Mouse (Mus musculus): ENCODE measurements around the gene Mmp28. TPM values are rescaled to one million over a fixed set of nuclear protein-coding genes. Genes with fewer than 3 reads are reported as not detected.

Mmp28 gene
- polyA plus RNA-seq, 1 experiment from 2014 or later = 2.1 TPM

DNA sequence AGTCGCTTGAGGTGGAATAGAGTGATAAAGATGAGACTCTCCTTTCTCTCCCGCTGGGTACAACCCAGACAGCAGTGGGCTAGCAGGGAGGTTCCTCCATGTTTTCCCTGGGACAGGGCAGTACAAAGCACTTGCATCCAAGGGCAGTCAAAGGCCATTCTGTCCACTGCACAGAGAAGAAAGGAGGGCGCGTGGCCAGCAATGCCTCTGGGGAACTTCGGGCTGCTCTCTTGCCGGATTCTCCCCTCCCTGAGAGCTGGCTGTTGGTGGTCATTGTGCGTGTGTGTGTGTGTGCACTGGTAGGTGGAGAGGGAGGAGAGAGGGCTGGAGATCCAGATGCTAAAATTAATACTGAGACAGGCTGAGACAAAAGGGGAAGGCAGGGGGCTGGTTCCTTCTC, 21.6 kb downstream of the Mmp28 start:
- no peak for ATAC-seq (replicated peaks; ENCODE audit: low FRiP score)
- no peak overlapping the region for H3K27ac ChIP-seq (ENCODE audit: low read depth, low read length)
- H3K9me3 ChIP-seq (ENCODE audit: control insufficient read depth, low read length) = no peaks in the 10 kb centered on the region
- no peak overlapping the region for H3K4me2 ChIP-seq (ENCODE audit: low read depth, low read length, severe bottlenecking)
- WGBS = 38% methylated on average over 7 of the region's 7 CpGs
- no peak for DNase-seq (ENCODE audit: low spot score)
- no peak overlapping the region for H3K4me3 ChIP-seq (ENCODE audit: low read depth, low read length)
- no peak overlapping the region for H3K9ac ChIP-seq (ENCODE audit: low read length)
- H3K27me3 ChIP-seq (ENCODE audit: control insufficient read depth, insufficient read depth, low read length) = peaks cover 45% of the 10 kb centered on the region
- no peaks in the 10 kb centered on the region for H3K36me3 ChIP-seq (ENCODE audit: control insufficient read depth, insufficient read depth, low read length)
- no peaks in the 10 kb centered on the region; the same call in 1 of the 2 replicates for H3K4me1 ChIP-seq (replicated peaks; ENCODE audit: control insufficient read depth, insufficient read depth, low read length)

DNA sequence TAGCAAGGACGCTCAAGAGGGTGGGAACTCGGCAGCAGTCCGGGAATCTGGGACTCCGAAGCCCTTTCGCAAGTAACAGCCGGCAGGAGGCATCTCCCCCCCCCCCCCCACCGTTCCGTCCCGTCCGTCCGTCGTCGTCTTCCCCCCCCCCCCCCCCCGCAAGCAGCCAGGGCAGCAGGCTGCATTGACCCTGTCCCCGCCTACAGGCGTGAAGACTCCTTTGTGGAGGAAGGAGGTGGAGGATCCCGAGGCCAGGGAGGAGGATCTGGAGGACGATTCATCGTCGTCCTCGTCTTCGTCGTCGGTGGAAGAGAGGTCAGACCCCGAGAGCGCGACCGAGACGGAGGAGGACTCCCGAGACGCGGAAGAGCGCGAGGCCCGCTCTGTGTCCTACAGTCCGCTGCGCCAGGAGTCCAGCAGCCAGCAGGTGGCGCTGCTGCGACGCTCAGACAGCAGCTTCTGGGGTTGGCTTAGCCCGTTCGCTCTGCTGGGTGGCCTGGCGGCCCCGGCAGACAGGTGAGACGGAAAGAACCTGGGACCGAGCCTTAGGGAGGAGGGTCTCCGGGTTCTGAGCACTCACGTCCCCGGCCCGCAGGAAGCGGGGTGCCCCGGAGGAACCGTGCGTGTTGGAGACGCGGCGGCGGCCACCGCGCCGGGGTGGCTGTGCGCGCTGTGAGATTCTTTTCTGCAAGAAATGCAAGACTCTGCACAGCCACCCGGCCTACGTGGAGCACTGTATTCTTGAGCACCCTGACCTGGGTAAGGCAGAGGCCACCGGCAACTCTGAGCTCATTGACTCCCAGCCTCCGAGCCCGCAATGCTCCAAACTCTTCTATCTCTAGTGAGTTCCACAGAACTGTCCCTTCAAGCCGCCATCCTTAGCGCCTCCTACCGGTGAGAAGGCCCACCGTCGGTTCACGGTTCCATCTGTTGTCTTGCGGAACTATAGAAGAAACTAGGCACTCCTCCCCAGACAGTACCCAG, 22.5 kb downstream of the Mmp28 start:
- H3K9me3 ChIP-seq (ENCODE audit: control insufficient read depth, low read length) = no peaks in the 10 kb centered on the region
- H3K27ac ChIP-seq (ENCODE audit: low read depth, low read length) = no peak overlapping the region
- H3K4me1 ChIP-seq (replicated peaks; ENCODE audit: control insufficient read depth, insufficient read depth, low read length) = no peaks in the 10 kb centered on the region; the same call in 1 of the 2 replicates
- DNase-seq (ENCODE audit: low spot score) (peak; percentile 94), ATAC-seq (replicated peaks; ENCODE audit: low FRiP score) (peak; percentile 92)
- H3K36me3 ChIP-seq (ENCODE audit: control insufficient read depth, insufficient read depth, low read length) = no peaks in the 10 kb centered on the region
- WGBS = under 1% methylated on average over 64 of the region's 75 CpGs
- H3K27me3 ChIP-seq (ENCODE audit: control insufficient read depth, insufficient read depth, low read length) = peaks cover 43% of the 10 kb centered on the region
- H3K4me3 ChIP-seq (ENCODE audit: low read depth, low read length) = peak overlapping the region; percentile 54
- H3K4me2 ChIP-seq (ENCODE audit: low read depth, low read length, severe bottlenecking) = peak overlapping the region; percentile 84
- H3K9ac ChIP-seq (ENCODE audit: low read length) = peak overlapping the region; percentile 59

DNA sequence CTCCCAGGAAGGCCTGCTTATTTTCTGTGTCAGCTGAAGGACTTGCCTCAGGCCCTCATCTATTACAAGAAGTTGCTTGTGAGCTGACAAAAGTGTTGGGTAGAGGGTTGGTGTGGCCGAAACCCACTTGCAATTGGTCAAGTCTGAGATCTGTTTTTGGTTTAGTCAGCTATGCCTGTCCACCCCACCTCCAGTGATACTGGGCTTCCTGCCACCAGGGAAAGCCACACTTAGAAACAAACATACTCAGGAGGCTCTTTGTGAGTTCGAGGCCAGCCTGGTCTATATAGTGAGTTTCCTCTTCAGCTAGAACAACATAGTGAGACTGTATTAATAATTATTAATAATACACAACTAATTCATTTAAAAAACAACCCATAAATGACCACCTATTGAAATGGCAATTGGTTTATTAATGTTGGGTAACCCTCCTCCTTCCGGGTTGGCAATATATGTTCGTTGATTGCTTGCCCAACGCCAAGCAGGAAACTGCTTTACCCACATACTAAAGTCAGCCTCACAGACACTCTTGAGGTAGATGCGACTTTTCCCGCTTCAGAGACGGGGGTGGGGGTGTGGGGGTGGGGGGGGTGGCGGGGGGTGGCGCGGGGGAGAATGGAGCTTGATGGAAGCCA, 23.3 kb downstream of the Mmp28 start:
- no peaks in the 10 kb centered on the region for H3K36me3 ChIP-seq (ENCODE audit: control insufficient read depth, insufficient read depth, low read length)
- DNase-seq (ENCODE audit: low spot score) (no peak), ATAC-seq (replicated peaks; ENCODE audit: low FRiP score) (no peak)
- H3K9ac ChIP-seq (ENCODE audit: low read length) = no peak overlapping the region
- peak overlapping the region; percentile 84 for H3K4me2 ChIP-seq (ENCODE audit: low read depth, low read length, severe bottlenecking)
- H3K4me3 ChIP-seq (ENCODE audit: low read depth, low read length) = peak overlapping the region; percentile 54
- WGBS = 32% methylated on average over 11 of the region's 11 CpGs
- no peak overlapping the region for H3K27ac ChIP-seq (ENCODE audit: low read depth, low read length)
- H3K27me3 ChIP-seq (ENCODE audit: control insufficient read depth, insufficient read depth, low read length) = peaks cover 35% of the 10 kb centered on the region
- H3K9me3 ChIP-seq (ENCODE audit: control insufficient read depth, low read length) = no peaks in the 10 kb centered on the region
- no peaks in the 10 kb centered on the region for H3K4me1 ChIP-seq (replicated peaks; ENCODE audit: control insufficient read depth, insufficient read depth, low read length)

DNA sequence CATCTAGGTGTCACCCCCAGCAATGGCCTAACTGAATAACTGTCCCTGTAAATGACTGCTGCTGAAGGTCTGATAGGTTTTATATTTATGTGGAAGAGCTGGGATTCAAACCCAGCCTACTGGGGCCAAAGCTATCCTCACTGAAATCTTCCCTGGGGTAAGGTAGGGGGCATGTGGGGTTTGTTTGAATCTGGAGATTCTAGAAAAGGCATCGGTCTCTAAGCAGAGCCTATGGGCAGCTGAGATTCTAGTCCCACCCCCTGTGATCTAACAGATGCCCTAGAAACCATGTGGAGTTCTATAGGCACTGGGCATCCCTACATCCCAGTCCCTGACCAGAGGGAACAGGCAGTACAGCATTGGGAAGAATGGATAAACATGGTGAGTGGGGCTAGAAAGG, 25.5 kb downstream of the Mmp28 start, which contains the start of gene 1700020L24Rik:
1700020L24Rik (plus strand) TSS at position 301 of the 400 bp plus-strand sequence.
- no peak within 1 kb of the TSS for H3K27ac ChIP-seq (ENCODE audit: low read depth, low read length)
- DNase-seq (ENCODE audit: low spot score) = no peak
- H3K4me3 ChIP-seq (ENCODE audit: low read depth, low read length) = no peak within 1 kb of the TSS
- H3K9me3 ChIP-seq (ENCODE audit: control insufficient read depth, low read length) = no peaks in the 10 kb centered on the region
- peaks cover 14% of the 10 kb centered on the region for H3K27me3 ChIP-seq (ENCODE audit: control insufficient read depth, insufficient read depth, low read length)
- no peak within 1 kb of the TSS for H3K4me2 ChIP-seq (ENCODE audit: low read depth, low read length, severe bottlenecking)
- no peaks in the 10 kb centered on the region for H3K36me3 ChIP-seq (ENCODE audit: control insufficient read depth, insufficient read depth, low read length)
- H3K4me1 ChIP-seq (replicated peaks; ENCODE audit: control insufficient read depth, insufficient read depth, low read length) = no peaks in the 10 kb centered on the region
- no peak within 1 kb of the TSS for H3K9ac ChIP-seq (ENCODE audit: low read length)
- ATAC-seq (replicated peaks; ENCODE audit: low FRiP score) = no peak
- 93% methylated on average over 1 of the region's 1 CpGs for WGBS

DNA sequence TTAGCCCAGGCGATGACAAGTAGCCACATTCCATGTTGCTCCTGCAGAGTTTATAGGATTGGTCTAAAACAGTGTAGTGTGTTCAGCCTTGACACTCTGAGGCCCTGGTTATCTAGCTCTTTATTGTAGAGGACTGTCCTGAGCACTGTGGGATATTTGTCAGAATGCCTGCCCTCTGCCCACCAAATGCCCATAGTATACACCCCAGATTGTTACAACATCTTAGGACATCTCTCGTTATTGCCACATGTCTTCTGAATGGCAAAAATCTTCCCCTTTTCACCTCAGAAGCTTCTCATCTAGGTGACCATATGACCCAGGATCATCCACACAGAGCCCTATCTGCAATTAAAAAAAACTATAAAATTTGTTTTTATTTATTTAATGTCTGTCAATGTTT, 30.3 kb downstream of the Mmp28 start:
- no peak overlapping the region for H3K4me2 ChIP-seq (ENCODE audit: low read depth, low read length, severe bottlenecking)
- H3K27ac ChIP-seq (ENCODE audit: low read depth, low read length) = no peak overlapping the region
- no peaks in the 10 kb centered on the region for H3K36me3 ChIP-seq (ENCODE audit: control insufficient read depth, insufficient read depth, low read length)
- no peaks in the 10 kb centered on the region for H3K27me3 ChIP-seq (ENCODE audit: control insufficient read depth, insufficient read depth, low read length)
- no peak overlapping the region for H3K9ac ChIP-seq (ENCODE audit: low read length)
- no peak overlapping the region for H3K4me3 ChIP-seq (ENCODE audit: low read depth, low read length)
- 74% methylated on average over 2 of the region's 2 CpGs for WGBS
- no peaks in the 10 kb centered on the region for H3K9me3 ChIP-seq (ENCODE audit: control insufficient read depth, low read length)
- H3K4me1 ChIP-seq (replicated peaks; ENCODE audit: control insufficient read depth, insufficient read depth, low read length) = no peaks in the 10 kb centered on the region
- ATAC-seq (replicated peaks; ENCODE audit: low FRiP score) (no peak), DNase-seq (ENCODE audit: low spot score) (no peak)

GRCm38 (mm10) chr11:83429355-83429754, 33.5 kb downstream of the Mmp28 start, which contains the start of gene Gas2l2:
Gene Gas2l2, minus strand, starts transcription at chr11:83429455.
- Histone ChIP-seq H3K4me3 (ENCODE audit: low read depth, low read length) (no peak within 1 kb of the TSS), H3K9me3 (ENCODE audit: control insufficient read depth, low read length) (no peaks in the 10 kb centered on the region), H3K4me2 (ENCODE audit: low read depth, low read length, severe bottlenecking) (no peak within 1 kb of the TSS), H3K9ac (ENCODE audit: low read length) (no peak within 1 kb of the TSS), H3K27ac (ENCODE audit: low read depth, low read length) (no peak within 1 kb of the TSS), H3K4me1 (replicated peaks; ENCODE audit: control insufficient read depth, insufficient read depth, low read length) (no peaks in the 10 kb centered on the region), H3K36me3 (ENCODE audit: control insufficient read depth, insufficient read depth, low read length) (no peaks in the 10 kb centered on the region), H3K27me3 (ENCODE audit: control insufficient read depth, insufficient read depth, low read length) (0 out of 2 replicates have a peak, but pooled peaks cover 2% of the 10 kb centered on the region)
- 49% methylated on average over 5 of the region's 5 CpGs for WGBS
- DNase-seq (ENCODE audit: low spot score) (no peak), ATAC-seq (replicated peaks; ENCODE audit: low FRiP score) (no peak)

- H3K36me3 ChIP-seq (ENCODE audit: control insufficient read depth, insufficient read depth, low read length) = no peaks in the 10 kb centered on the region
- H3K4me1 ChIP-seq (replicated peaks; ENCODE audit: control insufficient read depth, insufficient read depth, low read length) = no peaks in the 10 kb centered on the region
- WGBS = 43% methylated on average over 17 of the region's 17 CpGs
- DNase-seq (ENCODE audit: low spot score) (no peak), ATAC-seq (replicated peaks; ENCODE audit: low FRiP score) (no peak)
- 0 out of 2 replicates have a peak, but pooled peaks cover 2% of the 10 kb centered on the region for H3K27me3 ChIP-seq (ENCODE audit: control insufficient read depth, insufficient read depth, low read length)
- H3K9me3 ChIP-seq (ENCODE audit: control insufficient read depth, low read length) = no peaks in the 10 kb centered on the region
- H3K27ac ChIP-seq (ENCODE audit: low read depth, low read length) = no peak overlapping the region
- H3K4me3 ChIP-seq (ENCODE audit: low read depth, low read length) = no peak overlapping the region
- H3K4me2 ChIP-seq (ENCODE audit: low read depth, low read length, severe bottlenecking) = no peak overlapping the region
- H3K9ac ChIP-seq (ENCODE audit: low read length) = no peak overlapping the region
Observed at GRCm38 (mm10) chr11:83426964-83427363, 35.9 kb downstream of the Mmp28 start.

- Histone ChIP-seq H3K4me1 (replicated peaks; ENCODE audit: control insufficient read depth, insufficient read depth, low read length) (no peaks in the 10 kb centered on the region), H3K27me3 (ENCODE audit: control insufficient read depth, insufficient read depth, low read length) (peaks cover 8% of the 10 kb centered on the region; the same call in 1 of the 2 replicates), H3K36me3 (ENCODE audit: control insufficient read depth, insufficient read depth, low read length) (no peaks in the 10 kb centered on the region), H3K9ac (ENCODE audit: low read length) (no peak overlapping the region), H3K4me2 (ENCODE audit: low read depth, low read length, severe bottlenecking) (no peak overlapping the region), H3K27ac (ENCODE audit: low read depth, low read length) (no peak overlapping the region), H3K9me3 (ENCODE audit: control insufficient read depth, low read length) (no peaks in the 10 kb centered on the region), H3K4me3 (ENCODE audit: low read depth, low read length) (no peak overlapping the region)
- ATAC-seq (replicated peaks; ENCODE audit: low FRiP score) (no peak; the same call in 1 of the 2 replicates), DNase-seq (ENCODE audit: low spot score) (peak; percentile 87)
- 8% methylated on average over 8 of the region's 8 CpGs for WGBS
Observed at GRCm38 (mm10) chr11:83424681-83425080, 38.2 kb downstream of the Mmp28 start.

All from forebrain, embryonic 11.5 days (tissue).